Mouse (Mus musculus): ENCODE measurements around the gene Brat1.

DNA sequence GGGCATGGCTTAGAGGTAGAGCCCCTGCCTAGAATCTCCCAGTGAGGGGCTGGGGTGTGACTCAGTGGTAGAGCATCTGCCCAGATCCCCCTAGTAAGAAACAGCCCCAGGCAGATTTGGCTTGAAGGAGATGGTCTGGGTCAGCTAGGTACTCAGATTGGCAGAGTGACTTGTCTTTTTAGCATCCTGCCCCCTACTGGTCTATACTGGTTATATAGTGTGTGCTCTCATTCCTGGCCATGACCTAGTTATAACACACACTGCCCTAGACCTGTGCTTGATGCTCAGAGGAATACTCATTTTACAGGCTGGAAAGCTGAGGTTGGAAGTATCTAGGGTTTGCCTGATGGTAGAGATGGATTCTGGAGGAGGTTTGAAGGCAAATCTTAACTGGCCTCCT is 37.1 kb downstream of the Brat1 start:
- peak; percentile 19; the same call in 1 of the 2 replicates for TF ChIP-seq CTCF (IDR thresholded peaks at IDR 0.05; ENCODE audit: borderline replicate concordance, extremely low read depth, insufficient read depth, insufficient read length)
- TF ChIP-seq POLR2A (IDR thresholded peaks at IDR 0.05; ENCODE audit: borderline replicate concordance, extremely low read depth, insufficient read depth, insufficient read length, poor library complexity, severe bottlenecking) = no peak
